Mouse (Mus musculus) small intestine, adult 2 months (tissue): Measurements from ENCODE around the gene Slc45a3.

Experiments used
- CTCF ChIP-seq: fragments of 200-500 bp; IDR thresholded peaks from 2 replicates; pipeline ENCODE4 v1.5.1; 2012; ENCODE audit warnings: low read depth, mild to moderate bottlenecking, control low read depth, inconsistent platforms, low read length, moderate library complexity, mixed read lengths; ENCODE audit not compliant: insufficient replicate concordance, insufficient read length; ENCODE audit errors: extremely low read depth
- POLR2A ChIP-seq: fragments of 200-500 bp; IDR thresholded peaks from 2 replicates; pipeline ENCODE4 v1.6.1; 2012; ENCODE audit warnings: low read depth, mild to moderate bottlenecking, control low read depth, inconsistent platforms, low read length, moderate library complexity

GRCm38 (mm10) chr1:131947997-131948525, 14.7 kb upstream of the Slc45a3 start:
- TF ChIP-seq CTCF (no peak), POLR2A (no peak)
